Mouse (Mus musculus) embryonic fibroblast, embryonic 13.5 days (primary cell): ENCODE results near the gene Adamtsl1. TPM values are rescaled to one million over a fixed set of nuclear protein-coding genes. Genes with fewer than 3 reads are reported as not detected.

ENCODE experiments used
- H3K27ac ChIP-seq: 2 replicates; pipeline ENCODE4 v1.5.1; 2012; ENCODE audit warnings: low read length, control low read depth, inconsistent platforms; ENCODE audit not compliant: insufficient read depth
- H3K4me1 ChIP-seq: 2 replicates; pipeline ENCODE4 v1.6.1; 2011; ENCODE audit warnings: low read length; ENCODE audit not compliant: control insufficient read depth, insufficient read depth
- H3K4me3 ChIP-seq: 2 replicates; pipeline ENCODE4 v1.5.1; 2011; ENCODE audit warnings: mild to moderate bottlenecking, control low read depth, low read length; ENCODE audit not compliant: insufficient read depth
- CTCF ChIP-seq: IDR thresholded peaks from 2 replicates; pipeline ENCODE4 v1.5.1; 2011; ENCODE audit warnings: mild to moderate bottlenecking, control low read depth, low read length, moderate library complexity, borderline replicate concordance; ENCODE audit not compliant: insufficient read depth
- POLR2A ChIP-seq: IDR thresholded peaks from 2 replicates; pipeline ENCODE4 v1.6.1; 2011; ENCODE audit warnings: low read depth, mild to moderate bottlenecking, control low read depth, low read length, moderate library complexity
- polyA plus RNA-seq: library from polyadenylated mRNA; stranded (reverse); fragments of >200 nt; gene quantifications from 2 replicates; pipeline ENCODE4 v1.2.4, GENCODE M21; 2011; ENCODE audit warnings: low read depth; ENCODE audit not compliant: missing spikeins, insufficient read length

Gene Adamtsl1
- polyA plus RNA-seq, 1 experiment: 30.0 TPM

DNA sequence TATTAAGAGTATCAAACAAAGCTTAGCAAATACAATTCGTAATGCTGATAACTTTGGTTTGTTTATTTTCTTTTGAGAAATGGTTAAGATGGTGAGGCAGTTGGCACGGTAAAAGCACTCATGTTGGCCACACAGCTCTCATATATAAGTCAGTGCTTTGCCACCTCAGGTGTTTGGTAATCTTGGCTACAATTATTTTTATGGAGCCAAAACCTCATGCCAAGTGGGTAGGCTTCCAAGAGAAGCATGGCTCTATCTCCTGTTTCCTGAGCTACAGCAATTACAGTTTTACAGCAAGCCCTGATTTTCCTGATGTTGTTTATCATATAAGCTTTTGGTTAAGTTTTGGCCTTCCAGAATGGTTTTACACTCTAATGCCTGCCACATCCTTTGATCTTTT is 795.2 kb downstream of the Adamtsl1 start:
- TF ChIP-seq POLR2A: no peak
- TF ChIP-seq CTCF: no peak
- Histone ChIP-seq H3K27ac (no peak overlapping the region), H3K4me1 (peaks cover 2% of the 10 kb centered on the region; the same call in 1 of the 2 replicates), H3K4me3 (no peak overlapping the region)

DNA sequence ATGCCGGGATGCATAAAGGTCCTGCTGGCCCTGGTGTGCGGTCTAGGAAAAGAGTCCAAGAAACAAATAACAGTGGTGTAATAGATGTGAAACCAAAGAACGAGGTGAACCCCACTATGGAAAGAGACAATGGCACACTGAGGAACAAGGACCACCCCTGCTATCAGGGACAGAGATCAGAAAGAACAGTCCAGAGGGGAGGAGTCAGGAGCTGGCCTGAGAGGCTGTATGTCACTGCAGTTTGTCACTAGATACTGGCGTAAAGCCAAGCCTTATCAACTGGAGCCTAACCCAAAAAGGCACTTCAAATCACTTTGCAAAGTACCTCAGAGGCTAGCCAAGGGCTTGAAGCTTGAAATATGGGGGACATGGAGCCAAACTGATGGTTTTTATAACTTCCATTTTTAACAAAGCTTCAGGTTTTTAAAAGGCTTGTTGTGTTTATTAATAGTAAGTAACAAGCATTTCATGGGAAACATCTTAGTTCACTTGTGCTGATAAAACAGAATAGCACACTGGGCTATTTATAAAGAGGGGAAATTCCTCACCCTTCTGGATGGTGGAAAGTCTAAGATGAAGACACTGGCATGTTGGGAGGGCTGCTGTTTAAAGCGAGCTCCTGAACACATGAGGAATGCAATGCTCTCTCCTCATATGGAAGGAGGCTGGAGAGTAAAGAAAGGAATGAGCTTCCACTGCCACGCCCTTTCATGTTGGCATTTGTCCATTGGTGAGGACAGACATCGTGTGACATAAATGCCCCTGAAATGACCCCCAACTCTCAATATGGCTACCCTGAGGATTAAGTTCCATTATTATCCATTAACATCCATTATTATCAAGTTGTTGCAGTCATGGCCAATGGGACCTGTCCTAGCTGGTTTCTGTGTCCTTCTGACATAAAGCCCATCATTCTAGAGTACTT is 797.1 kb downstream of the Adamtsl1 start:
- Histone ChIP-seq H3K4me3 (no peak overlapping the region), H3K27ac (no peak overlapping the region), H3K4me1 (peaks cover 8% of the 10 kb centered on the region)
- no peak for TF ChIP-seq POLR2A
- no peak for TF ChIP-seq CTCF

DNA sequence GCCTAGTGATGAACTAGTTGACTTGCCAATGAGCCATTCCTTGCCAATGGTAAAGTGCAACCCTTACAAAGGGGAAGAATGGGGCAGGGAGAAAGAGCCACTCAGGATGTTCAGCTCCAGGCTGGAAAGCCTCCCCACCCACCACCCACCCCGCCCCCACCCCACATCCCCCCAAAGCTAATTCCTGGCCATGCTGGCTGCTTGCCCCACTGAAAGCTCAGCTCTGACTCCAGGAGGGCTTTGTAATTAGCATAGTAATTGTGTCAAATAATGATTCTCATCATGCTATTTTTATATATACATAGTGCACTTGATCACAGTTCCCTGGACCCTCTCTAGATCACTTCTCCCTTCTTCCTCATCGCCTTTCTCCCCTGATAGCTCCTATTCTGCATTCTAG is 798.4 kb downstream of the Adamtsl1 start:
- H3K4me3 ChIP-seq: no peak overlapping the region
- H3K4me1 ChIP-seq: peaks cover 8% of the 10 kb centered on the region
- TF ChIP-seq POLR2A (no peak), CTCF (no peak)
- no peak overlapping the region for H3K27ac ChIP-seq

DNA sequence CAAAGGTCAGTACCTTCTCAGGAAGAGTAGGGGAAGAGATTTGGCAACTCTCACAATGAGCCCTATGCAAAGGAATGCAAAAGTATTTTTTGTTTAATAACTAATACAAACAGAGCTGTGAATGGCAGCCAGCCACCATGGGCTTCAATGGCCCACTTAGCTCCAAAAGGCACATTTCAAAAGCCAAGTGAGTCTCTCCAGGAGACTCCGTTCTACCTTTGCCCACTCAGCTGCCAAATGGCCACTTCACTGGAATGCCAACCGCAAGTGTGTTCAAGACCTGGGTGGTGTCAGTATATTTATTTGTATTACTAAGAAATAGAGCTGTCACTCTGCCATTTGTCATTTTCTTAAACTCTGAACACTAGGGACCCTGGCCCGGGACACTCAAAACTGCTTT is 800.5 kb downstream of the Adamtsl1 start:
- Histone ChIP-seq H3K4me3 (no peak overlapping the region), H3K4me1 (peaks cover 8% of the 10 kb centered on the region), H3K27ac (no peak overlapping the region)
- TF ChIP-seq CTCF (no peak), POLR2A (no peak)

DNA sequence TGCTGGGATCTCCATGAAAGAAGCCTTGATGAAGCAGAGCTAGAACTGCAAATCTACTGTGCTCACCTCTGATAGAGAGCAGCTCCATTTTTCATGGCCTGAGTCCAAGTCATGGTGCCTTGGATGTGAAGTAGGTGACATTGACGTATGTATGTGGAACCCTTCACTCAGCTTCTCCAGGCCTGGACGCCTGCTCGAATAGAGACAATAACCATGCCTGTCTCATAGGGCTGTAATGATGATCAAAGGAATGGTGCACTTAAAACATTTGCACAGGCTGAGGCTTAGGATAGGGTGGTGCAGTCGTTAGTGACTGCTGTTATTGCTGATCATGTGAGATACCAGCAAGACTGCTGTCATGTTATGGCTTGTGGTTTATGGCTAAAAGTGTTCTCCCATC is 801.1 kb downstream of the Adamtsl1 start:
- no peak overlapping the region for H3K4me3 ChIP-seq
- peaks cover 8% of the 10 kb centered on the region for H3K4me1 ChIP-seq
- H3K27ac ChIP-seq: no peak overlapping the region
- TF ChIP-seq CTCF (no peak), POLR2A (no peak)

DNA sequence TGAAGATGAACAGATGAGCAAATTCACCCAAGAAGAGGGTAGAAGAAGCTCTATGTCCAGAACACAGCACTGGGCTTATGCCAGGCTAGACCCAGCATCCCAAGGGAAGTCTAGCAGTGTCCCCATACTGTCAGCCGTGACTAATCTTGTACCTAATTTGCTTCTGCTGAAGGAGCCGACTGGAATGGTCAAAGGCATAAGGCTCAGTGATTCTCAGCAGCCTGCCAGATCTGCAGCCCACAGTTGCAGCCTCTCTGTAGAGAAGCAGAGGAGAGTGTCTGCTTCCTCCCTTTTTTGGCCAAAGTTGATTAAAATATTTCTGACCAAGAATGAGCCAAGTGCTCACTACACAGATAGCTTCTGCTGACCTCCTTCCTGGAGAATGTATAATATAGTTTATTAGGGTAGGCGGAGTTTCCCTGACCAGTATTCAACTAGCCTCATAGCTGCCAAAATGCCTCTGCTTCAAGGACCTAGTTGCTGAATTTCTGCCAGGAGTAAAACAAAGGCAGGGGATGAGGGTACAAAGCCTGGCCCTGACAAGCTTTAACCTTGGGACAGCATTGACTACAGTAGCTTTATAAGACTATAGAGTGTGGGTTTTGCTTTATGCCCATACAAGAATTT is 804.1 kb downstream of the Adamtsl1 start:
- H3K4me1 ChIP-seq: peaks cover 9% of the 10 kb centered on the region
- TF ChIP-seq CTCF (no peak), POLR2A (no peak)
- no peak overlapping the region for H3K4me3 ChIP-seq
- peak overlapping the region; percentile 50; the same call in 1 of the 2 replicates for H3K27ac ChIP-seq

DNA sequence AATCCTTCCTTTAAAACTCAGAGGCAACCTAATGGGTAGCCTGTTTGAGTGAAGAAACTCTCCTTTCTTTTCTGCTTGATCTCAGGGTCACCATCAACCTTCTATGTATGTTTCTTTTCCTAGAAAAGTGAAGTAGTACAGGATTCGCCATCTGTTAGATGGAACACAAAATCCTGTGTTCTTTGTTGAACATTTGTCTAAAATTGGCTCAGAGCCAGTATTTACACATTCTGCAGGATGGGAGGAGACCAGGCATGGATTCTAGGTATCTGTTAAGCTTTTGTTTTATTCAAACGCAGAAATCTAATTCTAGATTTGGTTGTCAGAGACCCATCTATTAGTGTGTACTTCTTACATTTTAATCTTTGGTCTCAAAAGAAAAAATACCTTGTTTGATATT is 811.4 kb downstream of the Adamtsl1 start:
- no peak overlapping the region for H3K27ac ChIP-seq
- TF ChIP-seq POLR2A (no peak), CTCF (no peak)
- H3K4me1 ChIP-seq: peaks cover 6% of the 10 kb centered on the region
- H3K4me3 ChIP-seq: no peak overlapping the region

DNA sequence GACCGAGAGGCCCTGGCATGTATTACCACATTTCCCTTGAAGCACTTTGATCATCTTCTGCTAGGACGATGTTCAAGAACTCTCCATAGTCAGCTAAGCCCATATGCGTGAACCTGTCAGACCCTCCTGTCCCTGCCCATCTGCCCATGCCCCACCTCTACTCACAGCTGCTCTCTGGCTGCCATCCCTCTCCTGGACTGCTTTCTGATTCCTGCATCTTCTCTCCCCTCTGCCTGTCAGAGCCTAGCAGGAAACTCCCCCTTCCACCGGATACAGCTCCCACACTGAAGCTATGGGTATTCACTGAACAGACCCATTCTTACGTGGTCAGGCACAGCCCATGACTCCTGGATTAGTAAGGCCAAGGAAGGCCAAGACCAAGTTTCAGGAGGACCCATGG is 812.0 kb downstream of the Adamtsl1 start:
- TF ChIP-seq CTCF (no peak), POLR2A (no peak)
- Histone ChIP-seq H3K4me3 (no peak overlapping the region), H3K4me1 (peaks cover 4% of the 10 kb centered on the region), H3K27ac (no peak overlapping the region)

DNA sequence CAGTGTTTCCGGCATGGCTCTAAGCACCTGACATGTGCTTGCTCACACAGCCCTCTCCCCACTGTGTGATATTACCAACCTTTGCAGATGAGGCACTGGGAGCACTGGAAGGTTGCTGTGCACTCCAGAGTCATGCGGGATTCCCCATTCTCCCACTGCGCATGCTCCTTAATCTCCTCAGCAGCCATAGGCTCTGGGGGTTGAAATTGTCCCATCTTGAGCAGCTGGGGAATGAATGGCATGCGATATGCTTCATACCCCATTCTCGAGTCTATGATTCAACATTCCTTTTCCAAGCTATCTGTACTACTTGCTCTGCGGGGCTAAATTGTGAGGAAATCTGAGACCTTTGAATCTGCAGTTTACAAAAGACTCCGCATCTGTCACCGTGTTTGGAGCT is 812.7 kb downstream of the Adamtsl1 start:
- Histone ChIP-seq H3K4me3 (no peak overlapping the region), H3K27ac (peak overlapping the region; percentile 44), H3K4me1 (peaks cover 3% of the 10 kb centered on the region)
- TF ChIP-seq POLR2A: no peak
- no peak for TF ChIP-seq CTCF

DNA sequence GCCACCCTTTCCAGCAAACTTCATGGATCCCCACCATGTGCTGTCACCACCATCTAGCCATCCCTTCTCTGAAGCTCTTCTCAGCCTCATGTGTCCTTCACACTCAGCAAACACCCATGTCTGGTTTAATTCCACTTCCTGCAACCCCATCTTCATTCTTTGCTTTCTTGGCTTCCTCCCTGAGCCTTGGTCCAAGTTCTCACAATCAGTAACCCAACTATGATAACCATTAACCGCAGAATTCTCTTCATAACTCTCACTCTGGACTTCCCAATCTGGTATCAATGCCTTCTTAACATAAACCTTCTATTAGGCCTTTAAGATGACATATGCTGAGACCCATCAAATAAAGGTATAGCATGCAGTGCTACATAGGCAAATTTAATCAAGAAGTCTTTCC is 815.5 kb downstream of the Adamtsl1 start:
- no peak overlapping the region for H3K4me3 ChIP-seq
- H3K4me1 ChIP-seq: peaks cover 3% of the 10 kb centered on the region
- TF ChIP-seq POLR2A (no peak), CTCF (no peak)
- H3K27ac ChIP-seq: no peak overlapping the region
